Comparison of ENCODE assay signal across 26 mouse cellular contexts in genomic region chr8:81345170-81345697, GRCm38 (mm10). TPM values are rescaled to one million over a fixed set of nuclear protein-coding genes. Genes with fewer than 3 reads are reported as not detected.
DNase-seq lines count a peak whose midpoint lies in the region; ATAC-seq and TF ChIP-seq lines count a peak whose summit lies in the region.
"Had no signal": no experiment of that assay in that cellular context is flagged by ENCODE, and none has a peak within 500 bp of the region (broad histone marks: within the 10 kb centered on the region; RNA-seq: fewer than 3 reads in every experiment).

No protein-coding gene starts in this region.

- WGBS in midbrain, postnatal 0 days: 92% methylated on average over 2 of the region's 2 CpGs

- no peak overlapping the region for H3K9ac ChIP-seq in midbrain, postnatal 0 days (replicated peaks; ENCODE audit: low read length, poor library complexity, severe bottlenecking)
- H3K9ac ChIP-seq: embryonic facial prominence, embryonic 13.5 days; forebrain, embryonic 12.5 days; heart, embryonic 13.5 days; limb, embryonic 15.5 days; liver, embryonic 14.5 days; lung, embryonic 14.5 days had no signal

- DNase-seq in 3T3-L1 (ENCODE audit: low read depth, low spot score) (peak; percentile 25), A20 (ENCODE audit: low read depth, low spot score) (peak; percentile 81)
- DNase-seq in midbrain, postnatal 0 days (ENCODE audit: low spot score): no peak
- DNase-seq in spleen, adult 12 weeks (ENCODE audit: low spot score): no peak
- DNase-seq: adrenal gland, postnatal 10 days; cerebellum, adult 18-20 months; cerebellum, postnatal 25 days; embryo, embryonic 11 days; gastrocnemius, postnatal 36 days; heart, adult 2 months; heart, postnatal 14 days; kidney, adult 18-20 months; left cerebral cortex, postnatal 4 days; lung, embryonic 14.5 days had no signal

- no peak for TF ChIP-seq CTCF in midbrain, postnatal 0 days (IDR thresholded peaks at IDR 0.05)

- peak overlapping the region; percentile 21 for H3K4me2 ChIP-seq in midbrain, postnatal 0 days (ENCODE audit: low read depth, low read length, poor library complexity, severe bottlenecking)
- H3K4me2 ChIP-seq: embryonic facial prominence, embryonic 13.5 days; forebrain, embryonic 12.5 days; heart, embryonic 13.5 days; limb, embryonic 15.5 days; lung, embryonic 14.5 days had no signal

- H3K9me3 ChIP-seq in megakaryocyte, embryonic 14.5 days: no peaks in the 10 kb centered on the region
- no peaks in the 10 kb centered on the region for H3K9me3 ChIP-seq in midbrain, postnatal 0 days (ENCODE audit: low read length)
- H3K9me3 ChIP-seq: embryonic facial prominence, embryonic 13.5 days; forebrain, embryonic 12.5 days; heart, embryonic 13.5 days; limb, embryonic 15.5 days had no signal

- peaks cover 28% of the 10 kb centered on the region for H3K36me3 ChIP-seq in megakaryocyte, embryonic 14.5 days (replicated peaks; ENCODE audit: low read length)
- H3K36me3 ChIP-seq in midbrain, postnatal 0 days (ENCODE audit: insufficient read depth, low read length): no peaks in the 10 kb centered on the region
- H3K36me3 ChIP-seq: embryonic facial prominence, embryonic 13.5 days; forebrain, embryonic 12.5 days; heart, embryonic 13.5 days; limb, embryonic 15.5 days had no signal

- no peak overlapping the region for H3K27ac ChIP-seq in midbrain, postnatal 0 days (ENCODE audit: low read depth, low read length)
- H3K27ac ChIP-seq: embryonic facial prominence, embryonic 13.5 days; forebrain, embryonic 12.5 days; heart, adult 2 months; heart, embryonic 13.5 days; kidney, postnatal 0 days; limb, embryonic 15.5 days; liver, embryonic 14.5 days had no signal

- H3K4me1 ChIP-seq in megakaryocyte, embryonic 14.5 days: peaks cover 66% of the 10 kb centered on the region
- peaks cover 3% of the 10 kb centered on the region; the same call in 1 of the 2 replicates for H3K4me1 ChIP-seq in midbrain, postnatal 0 days (ENCODE audit: insufficient read depth, low read length)

- peak overlapping the region; percentile 79 for H3K4me3 ChIP-seq in megakaryocyte, embryonic 14.5 days (replicated peaks)
- no peak overlapping the region for H3K4me3 ChIP-seq in midbrain, postnatal 0 days (ENCODE audit: low read depth, low read length)
- H3K4me3 ChIP-seq: embryonic facial prominence, embryonic 13.5 days; erythroblast, embryonic 14.5 days; forebrain, embryonic 12.5 days; heart, adult 2 months; heart, embryonic 13.5 days; limb, embryonic 15.5 days had no signal

- no peak for ATAC-seq in megakaryocyte, adult 5-6 weeks (ENCODE audit: poor library complexity, severe bottlenecking)
- ATAC-seq in midbrain, postnatal 0 days (ENCODE audit: low FRiP score): no peak
- no peak for ATAC-seq in CD4-positive, CD25-positive, alpha-beta regulatory T cell, adult 4 months
- ATAC-seq: activated CD4-positive, CD25-positive, alpha-beta regulatory T cell, adult 4 months; inflammation-experienced regulatory T-cells, adult 6 months had no signal

- no peaks in the 10 kb centered on the region for H3K27me3 ChIP-seq in megakaryocyte, embryonic 14.5 days (replicated peaks)
- H3K27me3 ChIP-seq in midbrain, postnatal 0 days (ENCODE audit: insufficient read depth, low read length): no peaks in the 10 kb centered on the region

RNA-seq across cellular contexts. Expression of gene Inpp4b, which starts 2.9 kb away (rescaled TPM):
- polyA plus RNA-seq in megakaryocyte, embryonic 14.5 days (2012; ENCODE audit: insufficient read depth, low replicate concordance): 1.1 TPM in 1 of 2 replicates, not detected in the other
- 4.1 and 6.3 TPM in 2 replicates for total RNA-seq in megakaryocyte, adult 5-6 weeks (2015)
- 4.6 and 8.0 TPM in 2 replicates for total RNA-seq in megakaryocyte, adult 5-6 weeks (2017)
- 14.6 and 16.1 TPM in 2 replicates for total RNA-seq in midbrain, postnatal 0 days (2014; rRNA removed)
- polyA plus RNA-seq in midbrain, postnatal 0 days (2015; fragmentation: Nextera tagmentation; extraction: Ambion mirVana): 9.9 and 11.2 TPM in 2 replicates
- polyA plus RNA-seq in CD4-positive, CD25-positive, alpha-beta regulatory T cell, adult 4 months (2017; shearing (Covaris generic)): 100 to 1,000 TPM; 673 to 808 TPM
- polyA plus RNA-seq: erythroblast, embryonic 14.5 days had no signal

Comparison
In these comparisons a context has a peak if more than half of its experiments do, and no peak if none do; other contexts are left out.
1. DNase-seq: peak in 3T3-L1 (single experiment) and A20 (single experiment); none in midbrain, postnatal 0 days (single experiment) and spleen, adult 12 weeks (single experiment).
2. RNA of gene Inpp4b, which starts 2.9 kb away (polyA plus RNA-seq): 673 to 808 TPM in CD4-positive, CD25-positive, alpha-beta regulatory T cell, adult 4 months; 9.9 to 11.2 TPM in midbrain, postnatal 0 days and 1.1 TPM in megakaryocyte, embryonic 14.5 days; every median in the first group is over 10 times any median in the second.